27 mouse cellular contexts compared by ENCODE assay signal in genomic region chr14:36989784-36990183, GRCm38 (mm10). TPM values are rescaled to one million over a fixed set of nuclear protein-coding genes. Genes with fewer than 3 reads are reported as not detected.
DNase-seq lines count a peak whose midpoint lies in the region; ATAC-seq and TF ChIP-seq lines count a peak whose summit lies in the region.
"Had no signal": no experiment of that assay in that cellular context is flagged by ENCODE, and none has a peak within 500 bp of the region (broad histone marks: within the 10 kb centered on the region; RNA-seq: fewer than 3 reads in every experiment).

No protein-coding gene starts in this region.

- no peak overlapping the region for H3K9ac ChIP-seq in intestine, embryonic 14.5 days (ENCODE audit: low read length)
- no peak overlapping the region for H3K9ac ChIP-seq in intestine, postnatal 0 days (ENCODE audit: low read depth, low read length)
- H3K9ac ChIP-seq: embryonic facial prominence, embryonic 12.5 days; forebrain, embryonic 13.5 days; hindbrain, embryonic 15.5 days had no signal

- no peaks in the 10 kb centered on the region for H3K9me3 ChIP-seq in intestine, embryonic 14.5 days (ENCODE audit: control insufficient read depth, low read length)
- no peaks in the 10 kb centered on the region for H3K9me3 ChIP-seq in intestine, postnatal 0 days (ENCODE audit: control insufficient read depth)
- H3K9me3 ChIP-seq: embryonic facial prominence, embryonic 12.5 days; forebrain, embryonic 13.5 days; G1E; hindbrain, embryonic 15.5 days had no signal

- H3K27me3 ChIP-seq in intestine, embryonic 14.5 days (replicated peaks; ENCODE audit: control insufficient read depth, insufficient read depth, low read length) = no peaks in the 10 kb centered on the region
- H3K27me3 ChIP-seq in intestine, postnatal 0 days (replicated peaks; ENCODE audit: control insufficient read depth, insufficient read depth, low read length) = no peaks in the 10 kb centered on the region
- H3K27me3 ChIP-seq: embryonic facial prominence, embryonic 12.5 days; forebrain, embryonic 13.5 days; hindbrain, embryonic 15.5 days had no signal

- TF ChIP-seq CTCF in intestine, postnatal 0 days (IDR thresholded peaks at IDR 0.05; ENCODE audit: low read depth) = no peak

- 0 out of 2 replicates have a peak, but pooled peaks have one; percentile 43 for ATAC-seq in intestine, embryonic 14.5 days (replicated peaks; ENCODE audit: low FRiP score, low TSS enrichment, low read depth)
- no peak for ATAC-seq in intestine, postnatal 0 days
- ATAC-seq: forebrain, embryonic 13.5 days had no signal

- no peak overlapping the region for H3K4me2 ChIP-seq in intestine, embryonic 14.5 days (ENCODE audit: low read length)
- no peak overlapping the region for H3K4me2 ChIP-seq in intestine, postnatal 0 days (replicated peaks; ENCODE audit: low read depth)
- H3K4me2 ChIP-seq: embryonic facial prominence, embryonic 12.5 days; forebrain, embryonic 13.5 days; hindbrain, embryonic 15.5 days; midbrain, embryonic 11.5 days had no signal

- DNase-seq in intestine, embryonic 14.5 days (ENCODE audit: low spot score) = no peak
- peak; percentile 65 for DNase-seq in kidney, adult 18-20 months
- DNase-seq in kidney, postnatal 10 days = peak; percentile 54
- peak; percentile 31 for DNase-seq in yolk sac, embryonic 10.5 days (ENCODE audit: low spot score)
- no peak for DNase-seq in adrenal gland, adult 8-10 months
- DNase-seq in right cerebral cortex, postnatal 25 days = no peak
- DNase-seq: cerebellum, adult 2 months; gastrocnemius, postnatal 10 days; heart, adult 11 months; heart, postnatal 36 days; layer of hippocampus, postnatal 36 days; retina, postnatal 1 day; thymus, postnatal 14 days had no signal

- H3K4me3 ChIP-seq in intestine, embryonic 14.5 days (ENCODE audit: low read depth, low read length) = no peak overlapping the region
- no peak overlapping the region for H3K4me3 ChIP-seq in intestine, postnatal 0 days (ENCODE audit: low read depth, low read length)
- H3K4me3 ChIP-seq: embryonic facial prominence, embryonic 12.5 days; erythroblast, embryonic 14.5 days; forebrain, embryonic 13.5 days; hindbrain, embryonic 15.5 days; layer of hippocampus, adult 2 months had no signal

- H3K4me1 ChIP-seq in intestine, embryonic 14.5 days (replicated peaks; ENCODE audit: control insufficient read depth, insufficient read depth, low read length) = no peaks in the 10 kb centered on the region
- no peaks in the 10 kb centered on the region; the same call in 1 of the 2 replicates for H3K4me1 ChIP-seq in intestine, postnatal 0 days (replicated peaks; ENCODE audit: control insufficient read depth, insufficient read depth, low read length)
- H3K4me1 ChIP-seq: embryonic facial prominence, embryonic 12.5 days; forebrain, embryonic 13.5 days; hindbrain, embryonic 15.5 days had no signal

- H3K36me3 ChIP-seq in intestine, embryonic 14.5 days (ENCODE audit: control insufficient read depth, insufficient read depth, low read length) = no peaks in the 10 kb centered on the region
- H3K36me3 ChIP-seq in intestine, postnatal 0 days (ENCODE audit: control insufficient read depth, insufficient read depth) = no peaks in the 10 kb centered on the region
- H3K36me3 ChIP-seq: embryonic facial prominence, embryonic 12.5 days; G1E; hindbrain, embryonic 15.5 days had no signal

- no peak overlapping the region for H3K27ac ChIP-seq in intestine, embryonic 14.5 days (ENCODE audit: low read depth)
- H3K27ac ChIP-seq in intestine, postnatal 0 days (ENCODE audit: low read depth, low read length) = no peak overlapping the region
- H3K27ac ChIP-seq: embryonic facial prominence, embryonic 12.5 days; forebrain, embryonic 13.5 days; hindbrain, embryonic 15.5 days; layer of hippocampus, adult 2 months; macrophage had no signal

RNA-seq across cellular contexts. Expression of gene Ccser2, which starts 21.2 kb away (rescaled TPM):
- 27.3 and 31.1 TPM in 2 replicates for polyA plus RNA-seq in intestine, embryonic 14.5 days (2014; fragmentation: Nextera tagmentation; extraction: Ambion mirVana)
- polyA plus RNA-seq in intestine, postnatal 0 days (2015; fragmentation: Nextera tagmentation; extraction: Ambion mirVana) = 81.8 and 81.9 TPM in 2 replicates
- total RNA-seq in adrenal gland, adult 8-10 months (2022) = 10 to 100 TPM; 31.2 to 48.5 (median 38.6) TPM

RNA-seq across cellular contexts. Expression of gene Rgr, which starts 59.0 kb away (rescaled TPM):
- polyA plus RNA-seq in intestine, embryonic 14.5 days (2014; fragmentation: Nextera tagmentation; extraction: Ambion mirVana) = not detected in 2 replicates
- polyA plus RNA-seq in intestine, postnatal 0 days (2015; fragmentation: Nextera tagmentation; extraction: Ambion mirVana) = not detected in 2 replicates
- total RNA-seq in adrenal gland, adult 8-10 months (2022) = not detected
- total RNA-seq: adrenal gland, postnatal 4 days; heart, postnatal 36 days; layer of hippocampus, adult 2 months; layer of hippocampus, postnatal 36 days; left cerebral cortex, postnatal 14 days had no signal
- polyA plus RNA-seq: cerebellum, adult 2 months; cortical plate, adult 2 months; embryonic facial prominence, embryonic 12.5 days; erythroblast, embryonic 14.5 days; forebrain, embryonic 13.5 days; G1E; heart, embryonic 14.5 days; hindbrain, embryonic 15.5 days; lung, embryonic 16.5 days; macrophage; midbrain, embryonic 11.5 days had no signal

Comparison
In these comparisons a context has a peak if more than half of its experiments do, and no peak if none do; other contexts are left out.
1. DNase-seq: peak in kidney, adult 18-20 months (single experiment), kidney, postnatal 10 days (single experiment) and yolk sac, embryonic 10.5 days (single experiment); none in intestine, embryonic 14.5 days (single experiment), adrenal gland, adult 8-10 months (single experiment) and right cerebral cortex, postnatal 25 days (single experiment).